Mouse (Mus musculus): ENCODE results near the gene Olfr1432. TPM values are rescaled to one million over a fixed set of nuclear protein-coding genes. Genes with fewer than 3 reads are reported as not detected.

The Olfr1432 gene
- polyA plus RNA-seq (2012; rRNA removed): not detected in 2 replicates

DNA sequence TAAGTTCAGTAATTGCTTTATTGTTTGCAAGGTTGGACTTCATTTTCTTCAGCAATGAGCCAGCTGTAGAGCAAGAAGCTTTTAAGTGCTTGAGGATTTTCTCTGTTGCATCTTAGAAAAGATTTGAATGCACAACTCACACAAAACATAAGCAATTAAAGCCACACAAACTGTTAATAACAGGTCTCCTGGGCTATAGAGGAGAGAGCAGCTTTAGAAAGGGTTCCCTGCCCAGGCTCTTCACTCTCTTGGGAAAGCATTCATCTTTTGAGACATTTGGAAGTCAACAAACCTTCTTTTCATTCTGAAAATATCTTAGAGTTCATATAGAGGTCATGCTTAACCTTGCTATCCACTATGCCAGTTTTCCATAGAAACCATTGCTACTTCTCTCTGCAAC is at the start of gene Olfr1432:
TSS of gene Olfr1432 (minus strand) at position 101 of the 400 bp plus-strand sequence.

GRCm38 (mm10) chr19:12279554-12279953 is 47.2 kb upstream of the Olfr1432 start, which contains the start of gene Olfr1434:
Gene Olfr1434, plus strand, starts transcription at chr19:12279854.

DNA sequence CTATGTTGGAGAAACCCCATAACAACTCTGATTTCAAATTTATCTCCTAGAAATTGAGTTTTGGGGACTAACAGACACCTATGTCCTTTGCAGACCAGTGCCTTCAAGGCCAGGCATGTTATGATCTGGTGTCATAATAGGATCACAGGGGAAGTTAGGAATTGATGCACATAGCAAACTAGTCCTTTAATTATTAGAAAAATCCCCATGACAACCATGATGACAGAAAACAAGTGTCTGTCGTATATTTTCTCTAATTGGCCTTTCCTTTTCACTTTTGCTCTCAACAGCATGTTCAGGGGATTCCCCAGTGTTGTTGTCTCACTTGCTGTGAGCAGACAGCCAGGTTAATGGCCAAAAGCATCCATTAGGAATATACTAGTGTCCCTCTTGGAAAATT is 28.3 kb upstream of the Olfr1432 start, which contains the start of gene Olfr235:
TSS of gene Olfr235 (plus strand) at position 301 of the 400 bp plus-strand sequence.

GRCm38 (mm10) chr19:12241559-12241958 is 9.2 kb upstream of the Olfr1432 start, which contains the start of gene Olfr262:
Gene Olfr262, minus strand, starts transcription at chr19:12241659.

DNA sequence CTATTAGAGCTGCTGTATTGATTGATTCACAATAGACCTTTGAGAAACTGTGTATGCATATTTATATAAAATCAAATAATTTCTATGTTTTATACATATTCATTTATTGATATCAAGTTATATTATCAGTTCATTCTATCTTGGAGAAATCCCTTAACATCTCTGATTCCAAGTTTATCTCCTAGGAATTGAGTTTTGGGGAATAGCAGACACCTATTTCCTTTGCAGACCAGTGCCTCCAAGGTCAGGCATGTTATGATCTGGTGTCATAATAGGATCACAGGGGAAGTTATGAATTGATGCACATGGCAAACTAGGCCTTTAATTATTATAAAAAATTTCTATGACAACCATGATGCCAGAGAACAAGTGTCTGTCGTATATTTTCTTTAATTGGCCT is 32.1 kb downstream of the Olfr1432 start, which contains the start of gene Olfr1431:
TSS of gene Olfr1431 (plus strand) at position 301 of the 400 bp plus-strand sequence.

Other genes with a start within 250 kb of the Olfr1432 start
- gene Olfr1423, start 191.3 kb downstream of the Olfr1432 start, polyA plus RNA-seq (2012; rRNA removed): not detected in 2 replicates
- gene Olfr1424, start 169.9 kb downstream of the Olfr1432 start, polyA plus RNA-seq (2012; rRNA removed): 0.14 TPM in 1 of 2 replicates, not detected in the other
- gene Olfr1425, start 154.9 kb downstream of the Olfr1432 start, polyA plus RNA-seq (2012; rRNA removed): not detected in 2 replicates
- not detected in 2 replicates for gene Olfr1426, start 140.6 kb downstream of the Olfr1432 start, polyA plus RNA-seq (2012; rRNA removed)
- not detected in 2 replicates for gene Olfr1427, start 129.3 kb downstream of the Olfr1432 start, polyA plus RNA-seq (2012; rRNA removed)
- not detected in 2 replicates for gene Olfr1428, start 116.7 kb downstream of the Olfr1432 start, polyA plus RNA-seq (2012; rRNA removed)
- gene Olfr76, start 109.4 kb downstream of the Olfr1432 start, polyA plus RNA-seq (2012; rRNA removed): not detected in 2 replicates
- not detected in 2 replicates for gene Olfr1555-ps1, start 62.5 kb downstream of the Olfr1432 start, polyA plus RNA-seq (2012; rRNA removed)
- gene Olfr1431, start 32.0 kb downstream of the Olfr1432 start, polyA plus RNA-seq (2012; rRNA removed): not detected in 2 replicates
- gene Olfr262, start 9.1 kb upstream of the Olfr1432 start, polyA plus RNA-seq (2012; rRNA removed): not detected in 2 replicates
- gene Olfr235, start 28.4 kb upstream of the Olfr1432 start, polyA plus RNA-seq (2012; rRNA removed): not detected in 2 replicates
- gene Olfr1434, start 47.3 kb upstream of the Olfr1432 start, polyA plus RNA-seq (2012; rRNA removed): not detected in 2 replicates
- not detected in 2 replicates for gene Olfr1436, start 66.5 kb upstream of the Olfr1432 start, polyA plus RNA-seq (2012; rRNA removed)
- gene Olfr1437, start 92.5 kb upstream of the Olfr1432 start, polyA plus RNA-seq (2012; rRNA removed): not detected in 2 replicates
- gene Olfr1438-ps1, start 103.3 kb upstream of the Olfr1432 start, polyA plus RNA-seq (2012; rRNA removed): not detected in 2 replicates
- not detected in 2 replicates for gene Olfr1440, start 154.7 kb upstream of the Olfr1432 start, polyA plus RNA-seq (2012; rRNA removed)
- gene Olfr1441, start 184.8 kb upstream of the Olfr1432 start, polyA plus RNA-seq (2012; rRNA removed): not detected in 2 replicates
- gene Pfpl, start 195.3 kb upstream of the Olfr1432 start, polyA plus RNA-seq (2012; rRNA removed): 0.01 TPM in 2 replicates
- gene Mpeg1, start 228.2 kb upstream of the Olfr1432 start, polyA plus RNA-seq (2012; rRNA removed): 2.0 and 2.1 TPM in 2 replicates